Mouse (Mus musculus): ENCODE measurements around the gene Wdr11.

The Wdr11 gene

DNA sequence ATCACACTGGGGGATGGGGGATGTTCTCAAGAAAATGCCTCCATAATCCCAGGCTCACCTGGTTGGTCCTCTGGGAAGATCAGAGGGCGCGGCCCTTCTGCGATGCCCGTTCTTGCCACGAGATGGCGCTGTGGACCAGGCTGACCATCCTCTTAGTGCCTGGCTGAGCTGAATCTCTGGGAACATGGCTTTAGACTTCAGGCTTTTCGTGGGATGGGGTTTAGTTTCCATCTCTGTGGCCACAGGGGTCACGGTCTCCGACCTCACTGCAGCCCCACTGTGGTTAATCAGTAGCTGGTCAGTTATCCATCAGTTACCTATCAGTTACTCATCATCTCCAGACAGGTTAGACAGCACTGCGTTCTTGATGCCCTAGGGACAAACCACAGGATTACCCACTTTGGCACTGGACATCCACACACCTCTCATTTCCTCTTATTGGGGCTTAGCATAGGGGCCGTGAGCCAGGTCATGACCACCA lies 62.2 kb downstream of the Wdr11 start:
- peak; percentile 76 for DNase-seq (ENCODE audit: low spot score)

GRCm38 (mm10) chr7:129654923-129655322 lies 63.3 kb downstream of the Wdr11 start:
- no peak for DNase-seq (ENCODE audit: low spot score)

GRCm38 (mm10) chr7:129655604-129656226 lies 64.1 kb downstream of the Wdr11 start:
- DNase-seq (ENCODE audit: low spot score) = no peak

- no peak for DNase-seq (ENCODE audit: low spot score)
Measured at GRCm38 (mm10) chr7:129657867-129658266, 66.2 kb downstream of the Wdr11 start.

DNA sequence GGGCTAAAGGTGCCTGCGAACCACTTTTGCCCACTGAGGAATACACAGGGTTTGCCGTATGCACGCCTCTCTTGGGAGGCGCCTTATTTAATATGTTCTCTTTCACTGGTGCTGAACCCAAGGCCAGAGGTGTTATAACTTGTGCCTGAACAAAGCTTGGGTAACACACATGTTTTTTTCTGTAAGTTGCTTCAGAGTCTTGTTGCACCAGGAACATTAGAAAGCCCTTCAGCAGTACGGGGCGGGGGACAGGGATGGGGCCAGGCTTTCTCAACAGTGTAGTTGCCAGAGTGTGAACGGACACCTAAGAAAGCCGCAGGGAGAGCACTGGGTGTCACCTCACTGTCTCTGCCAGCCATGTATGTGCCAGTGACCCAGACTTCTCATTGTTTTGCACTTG lies 68.1 kb downstream of the Wdr11 start:
- DNase-seq (ENCODE audit: low spot score) = no peak

DNA sequence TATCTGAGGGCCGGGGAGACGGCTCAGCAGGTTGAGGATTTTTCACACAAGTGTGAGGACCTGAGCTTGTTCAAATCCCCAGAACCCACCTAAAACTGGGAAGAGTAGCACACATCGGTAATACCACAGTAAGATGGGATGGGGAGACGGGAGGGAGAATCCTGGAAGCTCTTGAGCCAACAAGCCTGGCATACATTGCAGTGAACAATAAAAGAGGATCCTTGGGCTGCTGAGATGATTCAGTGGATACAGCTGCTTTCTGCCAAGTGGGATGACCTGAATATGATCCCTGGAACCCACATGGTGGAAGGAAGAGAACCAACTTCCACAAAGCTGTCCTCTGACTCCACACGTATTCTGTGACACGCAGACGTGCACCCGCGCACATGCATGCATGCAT lies 68.9 kb downstream of the Wdr11 start:
- no peak for DNase-seq (ENCODE audit: low spot score)

- no peak for DNase-seq (ENCODE audit: low spot score)
Measured at GRCm38 (mm10) chr7:129662051-129662789, 70.6 kb downstream of the Wdr11 start.

- DNase-seq (ENCODE audit: low spot score) = peak; percentile 63
Measured at GRCm38 (mm10) chr7:129663781-129664505, 72.3 kb downstream of the Wdr11 start.

DNA sequence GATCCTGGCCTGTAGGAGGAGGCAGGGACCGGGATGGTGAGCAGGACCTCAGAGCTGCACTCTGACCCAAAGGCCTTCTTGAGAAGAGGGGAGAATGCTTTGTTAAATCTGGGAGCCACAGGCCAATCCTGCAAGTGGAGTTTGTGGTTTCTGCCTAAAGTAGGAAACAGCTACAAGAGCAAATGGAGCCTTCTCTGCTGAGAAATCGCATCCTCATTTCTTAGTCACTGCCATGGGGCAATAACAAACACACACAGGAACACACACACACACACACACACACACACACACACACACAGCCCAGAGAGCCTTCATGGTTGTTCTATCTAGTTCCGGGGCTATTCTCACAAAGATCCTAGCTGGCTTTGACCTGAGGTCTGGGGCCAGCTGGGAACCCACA lies 73.7 kb downstream of the Wdr11 start:
- no peak for DNase-seq (ENCODE audit: low spot score)

- DNase-seq (ENCODE audit: low spot score) = no peak
Measured at GRCm38 (mm10) chr7:129665921-129666320, 74.3 kb downstream of the Wdr11 start.

- DNase-seq (ENCODE audit: low spot score) = no peak
Measured at GRCm38 (mm10) chr7:129666526-129666925, 74.9 kb downstream of the Wdr11 start.

DNA sequence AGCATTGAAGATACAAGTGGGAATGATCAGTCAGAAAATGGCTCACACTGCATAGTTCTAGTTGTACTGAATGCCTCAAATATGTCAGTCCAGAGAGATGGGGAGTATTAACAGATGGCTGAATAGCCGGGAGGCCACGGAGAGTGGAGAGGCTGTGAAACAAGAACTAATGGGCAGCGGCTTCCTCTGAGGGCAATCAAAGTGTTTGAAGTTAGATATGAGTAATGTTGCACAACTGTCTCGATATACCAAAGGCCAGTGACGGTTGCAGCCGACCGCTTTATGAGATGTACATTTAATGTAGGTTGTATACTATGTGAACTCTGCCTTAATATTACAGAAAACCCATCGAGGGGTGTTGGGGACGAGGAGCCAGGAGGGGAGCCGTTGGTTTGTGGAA lies 78.6 kb downstream of the Wdr11 start:
- DNase-seq (ENCODE audit: low spot score) = no peak

GRCm38 (mm10) chr7:129671675-129672651 lies 80.3 kb downstream of the Wdr11 start:
- DNase-seq (ENCODE audit: low spot score) = no peak

- peak; percentile 44 for DNase-seq (ENCODE audit: low spot score)
Measured at GRCm38 (mm10) chr7:129673776-129674175, 82.1 kb downstream of the Wdr11 start.

DNA sequence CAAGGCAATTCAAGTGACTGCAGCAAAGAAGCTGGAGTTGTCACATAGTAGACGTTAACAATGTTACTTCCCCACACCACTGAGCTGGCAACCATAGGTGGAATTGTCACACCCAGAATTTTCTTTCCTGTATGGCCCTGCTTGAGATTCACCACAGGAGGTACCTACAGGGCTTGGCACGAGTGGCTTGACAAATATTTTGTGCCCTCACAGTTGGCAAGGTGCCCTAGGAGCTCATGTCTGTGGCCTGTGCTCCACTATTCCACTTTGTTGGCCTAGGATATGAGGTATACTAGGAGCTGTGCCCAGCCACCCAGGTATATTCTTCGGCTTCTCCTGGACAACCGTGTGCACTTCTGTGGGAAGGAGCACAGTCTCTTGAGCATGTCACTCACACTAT lies 82.9 kb downstream of the Wdr11 start:
- DNase-seq (ENCODE audit: low spot score) = no peak

DNA sequence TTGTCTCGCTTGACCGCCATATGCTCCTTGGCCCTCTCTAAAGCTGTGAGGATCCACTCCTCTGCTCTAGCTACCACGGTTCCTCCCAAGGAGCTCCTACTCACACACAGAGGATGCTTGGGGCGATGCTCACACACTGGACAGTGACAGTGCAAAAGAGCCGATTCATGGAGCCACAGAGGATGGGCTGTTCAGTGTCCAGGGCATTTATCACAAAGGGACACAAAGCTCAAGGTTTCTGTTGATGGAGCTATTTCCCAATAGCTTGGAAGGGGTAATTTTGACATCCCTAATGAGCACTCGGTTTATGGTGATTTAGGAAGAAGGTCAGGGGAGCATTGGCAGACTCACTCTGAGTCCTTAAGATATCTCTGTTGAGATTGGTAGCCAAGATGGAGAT lies 84.2 kb downstream of the Wdr11 start:
- no peak for DNase-seq (ENCODE audit: low spot score)

DNA sequence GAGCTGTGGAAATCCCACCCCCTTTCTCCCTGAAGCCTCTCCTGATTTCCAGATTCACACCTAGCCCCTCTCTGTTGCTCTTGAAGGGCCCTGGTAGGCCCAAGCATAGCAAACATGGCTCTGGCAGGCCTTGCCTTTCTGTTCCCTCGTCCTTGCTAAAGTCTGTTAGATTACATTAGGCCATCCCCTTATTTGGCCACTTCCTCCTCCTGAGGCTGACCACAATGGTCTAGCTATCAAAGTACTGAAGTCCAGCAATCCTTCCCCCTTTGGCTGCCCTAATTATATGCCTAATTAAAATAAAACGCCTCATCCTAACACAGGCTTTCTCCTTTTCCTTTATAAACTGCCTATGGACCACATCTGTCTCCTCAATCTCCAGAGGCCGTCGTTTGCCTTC lies 85.5 kb downstream of the Wdr11 start:
- no peak for DNase-seq (ENCODE audit: low spot score)

- DNase-seq (ENCODE audit: low spot score) = no peak
Measured at GRCm38 (mm10) chr7:129678431-129678830, 86.8 kb downstream of the Wdr11 start.

DNA sequence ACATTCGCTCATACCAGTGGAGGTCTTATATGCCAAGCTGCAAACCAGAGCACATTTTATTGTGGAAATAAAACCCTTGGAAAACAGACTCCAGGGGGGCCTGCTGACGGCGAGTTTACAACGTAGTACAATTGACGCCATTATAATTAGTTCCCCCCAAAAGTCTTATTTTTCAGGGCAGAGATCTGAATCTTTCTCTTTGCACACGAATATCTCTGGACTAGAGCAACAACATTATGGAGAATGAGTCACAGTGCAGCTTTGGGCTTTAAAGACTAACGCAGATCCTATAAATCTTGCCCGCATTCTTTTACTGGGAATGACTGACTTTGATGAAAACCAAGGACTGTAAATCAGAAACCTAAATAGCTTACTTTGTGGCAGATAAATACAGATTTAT lies 87.3 kb downstream of the Wdr11 start:
- no peak for DNase-seq (ENCODE audit: low spot score)

DNA sequence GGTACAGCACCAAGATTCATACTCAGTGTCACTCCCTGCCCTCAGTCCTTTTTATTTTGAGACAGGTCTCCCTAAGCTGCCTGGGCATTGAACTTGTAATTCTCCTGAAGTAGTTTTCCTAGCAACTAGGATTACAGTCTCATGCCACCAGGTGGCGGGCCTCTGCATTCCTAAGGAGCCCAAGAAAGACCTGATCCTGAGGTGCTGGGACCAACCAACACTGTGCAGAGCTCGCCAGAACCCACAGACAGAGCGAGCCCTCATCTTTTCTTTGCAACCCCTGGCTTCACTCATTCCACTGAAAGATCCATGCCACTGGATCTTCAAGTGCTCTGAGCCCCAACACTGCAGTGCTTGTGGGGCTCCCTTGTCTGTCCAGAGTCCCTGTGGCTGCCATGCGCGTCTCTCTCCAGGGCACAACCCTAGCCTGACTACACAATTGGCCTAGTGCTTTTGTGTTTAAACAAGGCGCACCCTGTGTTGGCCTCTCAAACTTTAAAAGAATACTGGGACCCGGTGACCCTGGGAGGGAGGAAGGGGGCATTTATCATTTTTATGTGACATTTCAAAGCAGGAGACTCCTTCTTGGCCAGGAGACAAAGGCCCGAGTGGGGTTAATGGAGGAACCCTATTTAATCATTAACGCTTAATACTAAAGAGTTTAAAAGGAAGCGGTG lies 89.0 kb downstream of the Wdr11 start:
- DNase-seq (ENCODE audit: low spot score) = peak; percentile 15

DNA sequence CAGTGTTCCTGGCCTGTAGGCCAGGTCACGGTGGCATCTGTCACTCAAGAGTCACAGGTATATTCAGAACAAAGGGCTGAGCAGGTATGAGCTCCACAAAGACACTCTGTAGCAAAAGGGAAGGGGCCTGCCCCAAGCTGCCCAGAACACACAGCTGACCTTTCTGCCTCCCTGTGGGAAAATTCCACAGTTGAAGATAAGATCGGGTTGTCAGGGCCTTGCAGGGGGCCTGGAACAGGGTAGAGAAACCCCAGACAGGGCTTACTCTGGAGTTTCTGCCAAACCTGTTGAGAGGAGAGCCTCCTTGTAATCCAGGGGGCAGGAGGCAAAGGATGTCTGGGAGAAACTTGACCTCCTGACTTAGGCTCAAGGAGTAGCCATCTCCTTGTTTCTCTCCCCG lies 90.9 kb downstream of the Wdr11 start:
- DNase-seq (ENCODE audit: low spot score) = no peak

Data from MN1 (cell line).